Mouse (Mus musculus) lung, postnatal 0 days (tissue): ENCODE measurements around the gene Tmem132d.

Experiments
- CTCF ChIP-seq: IDR thresholded peaks from 2 replicates; pipeline ENCODE4 v1.5.1; 2016; ENCODE audit warnings: antibody characterized with exemption, mild to moderate bottlenecking
- EP300 ChIP-seq: IDR thresholded peaks from 2 replicates; pipeline ENCODE4 v1.6.1; 2016; ENCODE audit warnings: antibody characterized with exemption, mild to moderate bottlenecking, control low read depth

DNA sequence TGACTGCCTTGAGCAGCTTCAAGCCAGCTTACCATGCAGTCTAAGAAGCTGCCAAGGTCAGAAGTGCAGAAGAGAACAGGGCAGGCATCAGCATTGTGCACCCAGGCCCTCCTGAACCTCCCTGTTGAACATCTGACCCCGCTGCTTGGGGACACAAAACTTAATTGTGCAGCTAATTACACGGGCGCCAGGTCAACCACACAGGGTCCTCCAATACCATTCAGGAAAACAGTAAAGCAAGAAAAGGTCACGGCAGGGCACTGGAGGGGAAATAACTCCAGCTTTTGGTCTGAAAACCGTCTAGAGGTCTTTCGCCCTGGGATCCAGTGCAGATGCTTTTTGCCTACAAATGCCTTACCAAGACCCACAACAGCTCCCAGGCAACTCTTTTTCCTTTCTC is 159.6 kb downstream of the Tmem132d start:
- no peak for TF ChIP-seq CTCF
- TF ChIP-seq EP300: no peak
